Mouse (Mus musculus) macrophage (primary cell): ENCODE measurements around the gene Homez. TPM values are rescaled to one million over a fixed set of nuclear protein-coding genes. Genes with fewer than 3 reads are reported as not detected.

Experiments used
- H3K27ac ChIP-seq: fragments of 350-480 bp; formaldehyde crosslinking; 2 replicates; pipeline ENCODE4 v1.9.0; 2021
- H3K36me3 ChIP-seq: fragments of 350-480 bp; formaldehyde crosslinking; 2 replicates; pipeline ENCODE4 v1.9.0; 2021; ENCODE audit errors: inconsistent target
- H3K4me3 ChIP-seq: fragments of 350-480 bp; formaldehyde crosslinking; 2 replicates; pipeline ENCODE4 v1.9.0; 2021; ENCODE audit errors: inconsistent target
- H3K79me2 ChIP-seq: fragments of 350-480 bp; formaldehyde crosslinking; 2 replicates; pipeline ENCODE4 v1.9.0; 2021; ENCODE audit errors: inconsistent target
- WGBS: methylation state at CpG from one replicate; pipeline ENCODE4 v1.1.7; 2026; ENCODE audit warnings: inconsistent platforms; ENCODE audit not compliant: missing documents; 5-methylcytosine and 5-hydroxymethylcytosine counted together
- polyA plus RNA-seq: library from polyadenylated mRNA; stranded (reverse); fragments of 250-400 nt; gene quantifications from 3 replicates; pipeline ENCODE4 v1.2.4, GENCODE M21; 2018; ENCODE audit warnings: inconsistent platforms
- total RNA-seq, 78 experiments: library from RNA; depleted of rRNA; stranded (reverse); fragments of 250-400 nt; gene quantifications; 1 replicate in 9 of 78; 2 replicates in 24 of 78; 3 replicates in 43 of 78; 4 replicates in 2 of 78; pipeline ENCODE4 v1.2.4; 2018; ENCODE audit warnings: inconsistent platforms in 56 of 78

Homez gene
- total RNA-seq (2018; cell fraction: chromatin; rRNA removed): 1 to 10 TPM in 18 of 26 experiments, under 1 TPM in 7, not detected in 1; 0.55 to 5.2 (median 1.7) TPM
- 1 to 10 TPM; 1.5 to 7.2 (median 4.4) TPM for total RNA-seq (2018; cell fraction: cytosol; rRNA removed)
- total RNA-seq (2018; cell fraction: nucleus; rRNA removed): 1 to 10 TPM in 24 of 26 experiments, under 1 TPM in 2; 0.58 to 6.8 (median 1.9) TPM
- 4.1 to 15.5 TPM (median 6.0 TPM) in 3 replicates for polyA plus RNA-seq

- Histone ChIP-seq H3K27ac (no peak within 1 kb of the TSS), H3K79me2 (no peaks in the 10 kb centered on the region), H3K36me3 (no peaks in the 10 kb centered on the region), H3K4me3 (no peak within 1 kb of the TSS)
- WGBS: 91% methylated on average over 5 of the region's 5 CpGs
Measured at GRCm38 (mm10) chr14:54870861-54871260, at the start of gene Homez. Homez (minus strand) TSS chr14:54870961.

- H3K27ac ChIP-seq: no peak overlapping the region
- H3K4me3 ChIP-seq: no peak overlapping the region
- no peaks in the 10 kb centered on the region for H3K79me2 ChIP-seq
- no peaks in the 10 kb centered on the region for H3K36me3 ChIP-seq
- 95% methylated on average over 15 of the region's 16 CpGs for WGBS
Measured at GRCm38 (mm10) chr14:54920076-54920685, 49.4 kb upstream of the Homez start.

GRCm38 (mm10) chr14:54913343-54913742 lies 42.6 kb upstream of the Homez start:
- Histone ChIP-seq H3K4me3 (peak overlapping the region; percentile 1; the same call in 1 of the 2 replicates), H3K79me2 (no peaks in the 10 kb centered on the region), H3K36me3 (no peaks in the 10 kb centered on the region), H3K27ac (no peak overlapping the region)
- WGBS: 27% methylated on average over 10 of the region's 10 CpGs

GRCm38 (mm10) chr14:54912886-54913285 lies 42.1 kb upstream of the Homez start, which contains the start of gene Slc22a17:
Slc22a17 (minus strand) TSS chr14:54913132.
- Histone ChIP-seq H3K4me3 (peak within 1 kb of the TSS; percentile 1; the same call in 1 of the 2 replicates), H3K27ac (no peak within 1 kb of the TSS), H3K36me3 (no peaks in the 10 kb centered on the region), H3K79me2 (no peaks in the 10 kb centered on the region)
- WGBS: under 1% methylated on average over 28 of the region's 28 CpGs

GRCm38 (mm10) chr14:54912109-54912850 lies 41.5 kb upstream of the Homez start:
- H3K27ac ChIP-seq: no peak overlapping the region
- H3K36me3 ChIP-seq: no peaks in the 10 kb centered on the region
- no peaks in the 10 kb centered on the region for H3K79me2 ChIP-seq
- WGBS: 13% methylated on average over 55 of the region's 69 CpGs
- no peak overlapping the region for H3K4me3 ChIP-seq

GRCm38 (mm10) chr14:54908682-54909081 lies 37.9 kb upstream of the Homez start:
- no peaks in the 10 kb centered on the region for H3K79me2 ChIP-seq
- no peaks in the 10 kb centered on the region for H3K36me3 ChIP-seq
- H3K4me3 ChIP-seq: no peak overlapping the region
- H3K27ac ChIP-seq: no peak overlapping the region
- WGBS: 77% methylated on average over 6 of the region's 7 CpGs

GRCm38 (mm10) chr14:54903641-54904040 lies 32.9 kb upstream of the Homez start:
- H3K36me3 ChIP-seq: peaks cover 1% of the 10 kb centered on the region; the same call in 1 of the 2 replicates
- H3K79me2 ChIP-seq: no peaks in the 10 kb centered on the region
- WGBS: 98% methylated on average over 4 of the region's 4 CpGs
- no peak overlapping the region for H3K27ac ChIP-seq
- no peak overlapping the region for H3K4me3 ChIP-seq

GRCm38 (mm10) chr14:54900383-54900782 lies 29.6 kb upstream of the Homez start:
- 0% methylated on average over 3 of the region's 3 CpGs for WGBS
- Histone ChIP-seq H3K79me2 (peaks cover 15% of the 10 kb centered on the region), H3K27ac (no peak overlapping the region), H3K4me3 (no peak overlapping the region), H3K36me3 (peaks cover 26% of the 10 kb centered on the region)

GRCm38 (mm10) chr14:54897445-54897844 lies 26.7 kb upstream of the Homez start:
- no peak overlapping the region for H3K4me3 ChIP-seq
- H3K27ac ChIP-seq: no peak overlapping the region
- WGBS: 94% methylated on average over 2 of the region's 2 CpGs
- peaks cover 26% of the 10 kb centered on the region for H3K36me3 ChIP-seq
- peaks cover 25% of the 10 kb centered on the region for H3K79me2 ChIP-seq

- under 1% methylated on average over 52 of the region's 54 CpGs for WGBS
- Histone ChIP-seq H3K27ac (peak overlapping the region; percentile 14), H3K36me3 (peaks cover 26% of the 10 kb centered on the region), H3K4me3 (peak overlapping the region; percentile 77), H3K79me2 (peaks cover 25% of the 10 kb centered on the region)
Measured at GRCm38 (mm10) chr14:54894296-54895151, 23.8 kb upstream of the Homez start.

- WGBS: 2% methylated on average over 38 of the region's 38 CpGs
- Histone ChIP-seq H3K36me3 (peaks cover 26% of the 10 kb centered on the region), H3K4me3 (peak overlapping the region; percentile 64), H3K27ac (peak overlapping the region; percentile 55), H3K79me2 (peaks cover 25% of the 10 kb centered on the region)
Measured at GRCm38 (mm10) chr14:54893651-54894181, 23.0 kb upstream of the Homez start.

- Histone ChIP-seq H3K27ac (peak within 1 kb of the TSS; percentile 55), H3K79me2 (peaks cover 25% of the 10 kb centered on the region), H3K36me3 (peaks cover 11% of the 10 kb centered on the region), H3K4me3 (peak within 1 kb of the TSS; percentile 64)
- 97% methylated on average over 3 of the region's 3 CpGs for WGBS
Measured at GRCm38 (mm10) chr14:54892200-54892599, 21.4 kb upstream of the Homez start, which contains the start of gene Pabpn1. Pabpn1 (plus strand) TSS chr14:54892500.

- no peaks in the 10 kb centered on the region; the same call in 1 of the 2 replicates for H3K36me3 ChIP-seq
- no peak overlapping the region for H3K27ac ChIP-seq
- peaks cover 27% of the 10 kb centered on the region for H3K79me2 ChIP-seq
- WGBS: 91% methylated on average over 11 of the region's 11 CpGs
- H3K4me3 ChIP-seq: no peak overlapping the region
Measured at GRCm38 (mm10) chr14:54885309-54885708, 14.5 kb upstream of the Homez start.
